Mouse (Mus musculus): ENCODE measurements at regions not wholly inside any gene's neighbourhood (a gene's known extent, or its start where the extent isn't known, plus 50 kb on each side); places are given as distances from the start of the nearest gene placed in this dataset.

DNA sequence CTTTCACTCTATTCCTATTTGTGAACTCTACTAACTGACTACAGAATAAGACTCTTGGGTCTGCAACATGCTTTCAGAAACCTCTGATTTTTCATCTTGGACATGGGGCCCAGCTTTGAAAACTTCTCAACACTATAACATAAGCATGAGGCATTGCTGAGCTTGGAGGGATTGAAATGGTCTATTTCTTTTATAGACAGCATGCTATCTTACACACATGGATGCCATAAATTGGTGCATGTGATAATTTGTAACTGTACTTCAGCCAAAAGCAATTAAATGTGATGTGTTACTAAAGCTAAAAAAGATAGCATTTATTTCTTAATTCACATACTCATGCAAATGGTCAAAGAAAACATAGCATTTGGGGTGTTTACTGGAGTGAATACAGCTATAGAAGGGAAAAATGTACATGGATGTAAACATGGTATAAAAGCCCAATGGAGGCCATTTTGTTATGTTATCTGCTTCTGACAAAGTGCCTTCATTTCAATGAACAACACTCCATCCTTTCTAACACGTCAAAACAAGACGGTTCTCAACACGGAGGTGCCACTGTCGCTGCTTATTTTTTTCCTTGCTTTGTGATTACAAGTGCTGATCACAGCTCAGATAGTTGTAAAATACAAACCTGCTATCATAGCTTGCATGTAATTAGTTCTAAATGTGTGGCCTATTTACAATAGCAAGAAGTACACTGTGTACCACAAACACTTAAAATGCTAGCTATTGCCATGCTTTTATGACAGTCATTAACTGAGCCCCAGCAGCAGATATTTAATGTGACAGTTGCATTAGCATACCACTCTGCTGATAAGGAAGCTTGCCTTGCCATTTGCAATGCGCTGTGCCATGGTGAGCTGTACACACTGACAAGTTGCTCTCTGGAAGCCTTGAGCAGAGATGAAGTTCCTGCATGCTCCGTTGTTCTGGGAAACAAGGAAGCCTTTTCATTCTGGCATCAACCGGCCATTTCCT is 267.9 kb upstream of the Veph1 start:
- 70% methylated on average over 7 of the region's 7 CpGs for WGBS
- H3K9ac ChIP-seq (ENCODE audit: low read depth, low read length): no peak overlapping the region
- ATAC-seq (replicated peaks; ENCODE audit: low FRiP score): no peak
- no peaks in the 10 kb centered on the region for H3K4me1 ChIP-seq (replicated peaks; ENCODE audit: control insufficient read depth, insufficient read depth, low read length)
- no peaks in the 10 kb centered on the region for H3K27me3 ChIP-seq (replicated peaks; ENCODE audit: control insufficient read depth, insufficient read depth, low read length)
- no peak overlapping the region for H3K4me2 ChIP-seq
- H3K27ac ChIP-seq (ENCODE audit: low read depth, low read length): no peak overlapping the region
- no peak for DNase-seq (ENCODE audit: low spot score)
- no peaks in the 10 kb centered on the region for H3K9me3 ChIP-seq (ENCODE audit: control insufficient read depth, low read length)
- no peak overlapping the region for H3K4me3 ChIP-seq (ENCODE audit: low read depth, low read length)
- H3K36me3 ChIP-seq (ENCODE audit: control insufficient read depth, insufficient read depth, low read length): no peaks in the 10 kb centered on the region

GRCm38 (mm10) chr3:66563329-66563728 is 266.7 kb upstream of the Veph1 start:
- ATAC-seq (replicated peaks; ENCODE audit: low FRiP score): 0 out of 2 replicates have a peak, but pooled peaks have one; percentile 53
- Histone ChIP-seq H3K27ac (ENCODE audit: low read depth, low read length) (no peak overlapping the region), H3K9me3 (ENCODE audit: control insufficient read depth, low read length) (no peaks in the 10 kb centered on the region), H3K27me3 (replicated peaks; ENCODE audit: control insufficient read depth, insufficient read depth, low read length) (no peaks in the 10 kb centered on the region), H3K4me2 (no peak overlapping the region), H3K4me1 (replicated peaks; ENCODE audit: control insufficient read depth, insufficient read depth, low read length) (no peaks in the 10 kb centered on the region), H3K36me3 (ENCODE audit: control insufficient read depth, insufficient read depth, low read length) (no peaks in the 10 kb centered on the region), H3K4me3 (ENCODE audit: low read depth, low read length) (no peak overlapping the region), H3K9ac (ENCODE audit: low read depth, low read length) (no peak overlapping the region)
- no peak for DNase-seq (ENCODE audit: low spot score)
- 49% methylated on average over 2 of the region's 2 CpGs for WGBS

DNA sequence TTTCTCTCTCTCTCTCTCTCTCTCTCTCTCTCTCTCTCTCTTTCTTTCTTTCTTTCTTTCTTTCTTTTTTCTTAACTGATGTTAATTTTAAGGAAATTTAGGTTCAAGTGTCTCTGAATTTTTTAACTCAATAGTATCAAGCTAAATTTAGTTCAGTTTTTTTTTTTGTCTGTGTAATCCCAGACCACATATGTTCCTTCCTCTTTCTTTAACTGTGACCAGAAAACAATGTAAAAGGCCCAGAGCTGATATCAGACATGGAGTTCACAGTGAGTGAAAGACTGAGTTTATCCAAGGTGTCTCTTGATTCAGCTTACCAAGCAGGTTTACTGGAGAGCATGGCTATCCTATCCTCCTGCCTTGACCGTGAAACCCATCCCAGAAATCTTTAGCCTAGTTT is 258.9 kb upstream of the Veph1 start:
- Histone ChIP-seq H3K9me3 (ENCODE audit: control insufficient read depth, low read length) (no peaks in the 10 kb centered on the region), H3K4me1 (replicated peaks; ENCODE audit: control insufficient read depth, insufficient read depth, low read length) (no peaks in the 10 kb centered on the region), H3K9ac (ENCODE audit: low read depth, low read length) (no peak overlapping the region), H3K27me3 (replicated peaks; ENCODE audit: control insufficient read depth, insufficient read depth, low read length) (no peaks in the 10 kb centered on the region), H3K27ac (ENCODE audit: low read depth, low read length) (no peak overlapping the region), H3K4me2 (no peak overlapping the region), H3K4me3 (ENCODE audit: low read depth, low read length) (no peak overlapping the region), H3K36me3 (ENCODE audit: control insufficient read depth, insufficient read depth, low read length) (no peaks in the 10 kb centered on the region)
- no peak for DNase-seq (ENCODE audit: low spot score)
- no peak for ATAC-seq (replicated peaks; ENCODE audit: low FRiP score)
- WGBS: 73% methylated on average over 1 of the region's 1 CpGs

GRCm38 (mm10) chr3:66550920-66551319 is 254.3 kb upstream of the Veph1 start:
- no peak overlapping the region for H3K27ac ChIP-seq (ENCODE audit: low read depth, low read length)
- H3K4me3 ChIP-seq (ENCODE audit: low read depth, low read length): no peak overlapping the region
- no peaks in the 10 kb centered on the region for H3K27me3 ChIP-seq (replicated peaks; ENCODE audit: control insufficient read depth, insufficient read depth, low read length)
- no peaks in the 10 kb centered on the region for H3K9me3 ChIP-seq (ENCODE audit: control insufficient read depth, low read length)
- H3K4me1 ChIP-seq (replicated peaks; ENCODE audit: control insufficient read depth, insufficient read depth, low read length): peaks cover 7% of the 10 kb centered on the region
- no peak overlapping the region for H3K9ac ChIP-seq (ENCODE audit: low read depth, low read length)
- ATAC-seq (replicated peaks; ENCODE audit: low FRiP score) (peak; percentile 44; the same call in 1 of the 2 replicates), DNase-seq (ENCODE audit: low spot score) (no peak)
- no peaks in the 10 kb centered on the region for H3K36me3 ChIP-seq (ENCODE audit: control insufficient read depth, insufficient read depth, low read length)
- H3K4me2 ChIP-seq: no peak overlapping the region

DNA sequence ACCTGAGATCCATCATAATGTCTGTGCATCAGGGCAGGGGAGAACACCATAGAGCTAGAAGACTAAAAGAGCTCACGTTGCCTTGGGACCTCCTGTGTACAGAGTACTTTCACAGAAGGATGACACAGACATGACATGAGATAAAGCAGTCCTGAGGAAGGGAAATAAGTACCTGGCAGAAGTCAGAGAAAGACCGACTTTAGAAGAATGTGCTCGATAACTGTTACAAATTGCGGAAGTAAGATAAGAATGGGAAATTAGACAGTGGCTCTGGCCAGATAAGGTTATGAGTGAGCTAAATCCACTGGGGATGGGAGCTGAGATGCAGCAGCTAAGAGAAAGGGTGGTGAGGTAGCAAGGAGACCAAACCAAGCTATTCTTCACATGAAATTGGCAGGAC is 249.9 kb upstream of the Veph1 start:
- DNase-seq (ENCODE audit: low spot score): no peak
- Histone ChIP-seq H3K4me2 (no peak overlapping the region), H3K27me3 (replicated peaks; ENCODE audit: control insufficient read depth, insufficient read depth, low read length) (no peaks in the 10 kb centered on the region), H3K36me3 (ENCODE audit: control insufficient read depth, insufficient read depth, low read length) (no peaks in the 10 kb centered on the region), H3K4me1 (replicated peaks; ENCODE audit: control insufficient read depth, insufficient read depth, low read length) (peaks cover 7% of the 10 kb centered on the region), H3K9me3 (ENCODE audit: control insufficient read depth, low read length) (no peaks in the 10 kb centered on the region), H3K9ac (ENCODE audit: low read depth, low read length) (no peak overlapping the region), H3K27ac (ENCODE audit: low read depth, low read length) (no peak overlapping the region), H3K4me3 (ENCODE audit: low read depth, low read length) (no peak overlapping the region)
- peak; percentile 78 for ATAC-seq (replicated peaks; ENCODE audit: low FRiP score)
- 27% methylated on average over 4 of the region's 4 CpGs for whole genome bisulfite sequencing

- ATAC-seq (replicated peaks; ENCODE audit: low FRiP score) (no peak), DNase-seq (ENCODE audit: low spot score) (no peak)
- Histone ChIP-seq H3K9me3 (ENCODE audit: control insufficient read depth, low read length) (no peaks in the 10 kb centered on the region), H3K4me2 (no peak overlapping the region), H3K27me3 (replicated peaks; ENCODE audit: control insufficient read depth, insufficient read depth, low read length) (no peaks in the 10 kb centered on the region), H3K36me3 (ENCODE audit: control insufficient read depth, insufficient read depth, low read length) (no peaks in the 10 kb centered on the region), H3K4me3 (ENCODE audit: low read depth, low read length) (no peak overlapping the region), H3K9ac (ENCODE audit: low read depth, low read length) (no peak overlapping the region), H3K27ac (ENCODE audit: low read depth, low read length) (no peak overlapping the region), H3K4me1 (replicated peaks; ENCODE audit: control insufficient read depth, insufficient read depth, low read length) (peaks cover 7% of the 10 kb centered on the region)
- 82% methylated on average over 5 of the region's 5 CpGs for WGBS
Observed at GRCm38 (mm10) chr3:66544139-66544933, 247.7 kb upstream of the Veph1 start.

DNA sequence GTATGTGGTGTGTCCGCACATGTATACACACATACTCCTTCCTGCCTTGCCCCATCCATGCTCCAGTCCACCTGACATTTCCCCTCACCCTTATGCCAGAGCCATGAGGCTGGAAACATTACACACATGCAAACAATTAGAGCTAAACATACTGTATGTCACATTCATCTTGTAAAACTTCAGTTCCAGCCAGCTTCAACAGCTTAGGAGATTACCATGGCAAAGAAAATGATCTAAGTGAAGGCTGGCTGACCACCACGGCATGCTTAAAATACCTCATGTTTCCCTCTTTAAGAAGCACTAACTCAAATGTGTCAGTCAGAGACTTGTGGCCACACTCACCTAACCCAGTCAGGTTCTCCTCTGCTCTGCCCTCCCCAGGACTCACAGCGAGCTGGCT is 246.2 kb upstream of the Veph1 start:
- DNase-seq (ENCODE audit: low spot score) (no peak), ATAC-seq (replicated peaks; ENCODE audit: low FRiP score) (no peak)
- Histone ChIP-seq H3K4me1 (replicated peaks; ENCODE audit: control insufficient read depth, insufficient read depth, low read length) (peaks cover 7% of the 10 kb centered on the region), H3K36me3 (ENCODE audit: control insufficient read depth, insufficient read depth, low read length) (no peaks in the 10 kb centered on the region), H3K4me3 (ENCODE audit: low read depth, low read length) (no peak overlapping the region), H3K9me3 (ENCODE audit: control insufficient read depth, low read length) (no peaks in the 10 kb centered on the region), H3K4me2 (no peak overlapping the region), H3K27ac (ENCODE audit: low read depth, low read length) (no peak overlapping the region), H3K27me3 (replicated peaks; ENCODE audit: control insufficient read depth, insufficient read depth, low read length) (no peaks in the 10 kb centered on the region), H3K9ac (ENCODE audit: low read depth, low read length) (no peak overlapping the region)
- WGBS: 69% methylated on average over 3 of the region's 3 CpGs

DNA sequence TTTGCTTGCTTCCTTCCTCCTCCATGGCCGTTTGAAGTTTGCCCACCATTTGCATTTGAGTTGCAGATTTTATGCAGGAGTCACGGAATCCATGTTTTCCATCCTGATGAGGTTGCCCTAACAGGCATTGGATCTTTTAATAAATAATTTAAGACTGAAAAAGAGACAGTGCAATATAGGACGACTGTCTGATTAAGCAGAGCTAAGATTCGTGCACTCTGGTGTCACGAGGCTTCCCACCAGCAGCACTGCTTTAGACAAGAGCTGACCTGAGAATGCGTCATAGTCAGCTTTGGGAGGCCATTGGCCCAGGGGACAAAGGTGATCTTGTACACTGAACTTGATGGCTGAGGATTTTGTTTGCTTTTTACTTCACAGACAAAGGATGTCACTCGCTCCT is 241.3 kb upstream of the Veph1 start:
- no peaks in the 10 kb centered on the region for H3K4me1 ChIP-seq (replicated peaks; ENCODE audit: control insufficient read depth, insufficient read depth, low read length)
- DNase-seq (ENCODE audit: low spot score) (no peak), ATAC-seq (replicated peaks; ENCODE audit: low FRiP score) (no peak)
- 81% methylated on average over 7 of the region's 7 CpGs for WGBS
- no peak overlapping the region for H3K27ac ChIP-seq (ENCODE audit: low read depth, low read length)
- H3K27me3 ChIP-seq (replicated peaks; ENCODE audit: control insufficient read depth, insufficient read depth, low read length): no peaks in the 10 kb centered on the region
- H3K9ac ChIP-seq (ENCODE audit: low read depth, low read length): no peak overlapping the region
- H3K9me3 ChIP-seq (ENCODE audit: control insufficient read depth, low read length): no peaks in the 10 kb centered on the region
- no peak overlapping the region for H3K4me3 ChIP-seq (ENCODE audit: low read depth, low read length)
- H3K4me2 ChIP-seq: no peak overlapping the region
- H3K36me3 ChIP-seq (ENCODE audit: control insufficient read depth, insufficient read depth, low read length): no peaks in the 10 kb centered on the region
